Mouse (Mus musculus) liver, postnatal 0 days (tissue): Measurements from ENCODE around the gene Cwc22. TPM values are rescaled to one million over a fixed set of nuclear protein-coding genes. Genes with fewer than 3 reads are reported as not detected.

Experiments used
- ATAC-seq: fragments of 200-750 bp; cut with Nextera tagmentation; 2 replicates; pipeline ENCODE4 v1.8.0; 2017; ENCODE audit warnings: mild to moderate bottlenecking, moderate library complexity
- DNase-seq: peaks from one replicate; pipeline ENCODE4 v3.0.0-alpha.2; 2016
- H3K27ac ChIP-seq: fragments of 300-500 bp; sonication (generic); 2 replicates; pipeline ENCODE4 v1.5.1; 2014; ENCODE audit warnings: antibody characterized with exemption, moderate library complexity, mild to moderate bottlenecking, low read depth
- H3K27me3 ChIP-seq: fragments of 300-500 bp; sonication (generic); 2 replicates; pipeline ENCODE4 v1.6.1; 2014; ENCODE audit warnings: low read length, control low read depth, mixed read lengths; ENCODE audit not compliant: insufficient read depth
- H3K36me3 ChIP-seq: fragments of 300-500 bp; sonication (generic); replicated peaks from 2 replicates; pipeline ENCODE4 v1.6.1; 2014; ENCODE audit warnings: mild to moderate bottlenecking, control low read depth, low read length, moderate library complexity, mixed read lengths; ENCODE audit not compliant: insufficient read depth
- H3K4me1 ChIP-seq: fragments of 300-500 bp; sonication (generic); 2 replicates; pipeline ENCODE4 v1.6.1; 2014; ENCODE audit warnings: antibody characterized with exemption, mild to moderate bottlenecking, control low read depth; ENCODE audit not compliant: insufficient read depth
- H3K4me2 ChIP-seq: fragments of 300-500 bp; sonication (generic); 2 replicates; pipeline ENCODE4 v1.6.1; 2014; ENCODE audit warnings: low read depth, mild to moderate bottlenecking, low read length, moderate library complexity, mixed read lengths
- H3K4me3 ChIP-seq: fragments of 300-500 bp; sonication (generic); 2 replicates; pipeline ENCODE4 v1.5.1; 2014; ENCODE audit warnings: low read depth, low read length
- H3K9ac ChIP-seq: fragments of 300-500 bp; sonication (generic); replicated peaks from 2 replicates; pipeline ENCODE4 v1.6.1; 2014; ENCODE audit warnings: mild to moderate bottlenecking, moderate library complexity
- H3K9me3 ChIP-seq: fragments of 300-500 bp; sonication (generic); 2 replicates; pipeline ENCODE4 v1.6.1; 2016; ENCODE audit warnings: mild to moderate bottlenecking, control low read depth, low read length, mixed read lengths
- CTCF ChIP-seq: sonication (generic); IDR thresholded peaks from 2 replicates; pipeline ENCODE4 v1.5.1; 2016; ENCODE audit warnings: antibody characterized with exemption, low read depth
- EP300 ChIP-seq: IDR thresholded peaks from 2 replicates; pipeline ENCODE4 v1.6.1; 2016; ENCODE audit warnings: antibody characterized with exemption, low read depth, mild to moderate bottlenecking
- WGBS: fragments of 180-500 bp; shearing (Covaris S2); extraction: QIAGEN DNeasy Blood & Tissue Kit; methylation state at CpG from one replicate; pipeline ENCODE4 v1.1.7; 2014; ENCODE audit not compliant: insufficient replicate concordance; 5-methylcytosine and 5-hydroxymethylcytosine counted together
- polyA plus RNA-seq: library from polyadenylated mRNA; unstranded; fragments of >200 nt; fragmentation: Nextera tagmentation; extraction: Ambion mirVana; gene quantifications from 2 replicates; pipeline ENCODE4 v1.2.1, GENCODE M21; 2015

The Cwc22 gene
- polyA plus RNA-seq, 1 experiment from 2014 or later, result 9.0 TPM

DNA sequence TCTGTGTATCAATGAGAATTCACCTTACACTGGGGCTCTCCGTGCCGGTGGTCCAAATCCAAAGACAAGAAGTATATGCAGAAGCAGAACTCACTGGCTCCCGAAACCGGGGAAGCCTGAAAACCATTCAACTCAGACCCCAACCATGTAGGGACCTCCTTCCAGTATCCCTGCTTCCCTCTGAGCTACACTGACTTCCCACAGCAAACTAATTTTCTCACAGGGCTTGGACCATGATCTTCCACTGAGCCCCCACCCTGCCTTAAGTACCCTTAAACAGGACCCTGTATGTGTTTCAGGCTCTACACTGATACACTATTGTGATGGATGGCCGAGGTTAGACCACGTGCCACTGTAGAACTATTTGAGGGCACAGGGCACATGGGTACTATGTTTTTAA lies 56.2 kb downstream of the Cwc22 start:
- H3K4me1 ChIP-seq, result no peaks in the 10 kb centered on the region
- no peaks in the 10 kb centered on the region for H3K27me3 ChIP-seq
- no peak overlapping the region for H3K9ac ChIP-seq
- H3K27ac ChIP-seq, result no peak overlapping the region
- ATAC-seq, result no peak
- no peak overlapping the region for H3K4me3 ChIP-seq
- 81% methylated on average over 6 of the region's 6 CpGs for WGBS
- H3K36me3 ChIP-seq, result peaks cover 12% of the 10 kb centered on the region; the same call in 1 of the 2 replicates
- no peak for DNase-seq
- H3K4me2 ChIP-seq, result no peak overlapping the region
- no peaks in the 10 kb centered on the region for H3K9me3 ChIP-seq
- TF ChIP-seq CTCF, result no peak
- no peak for TF ChIP-seq EP300

DNA sequence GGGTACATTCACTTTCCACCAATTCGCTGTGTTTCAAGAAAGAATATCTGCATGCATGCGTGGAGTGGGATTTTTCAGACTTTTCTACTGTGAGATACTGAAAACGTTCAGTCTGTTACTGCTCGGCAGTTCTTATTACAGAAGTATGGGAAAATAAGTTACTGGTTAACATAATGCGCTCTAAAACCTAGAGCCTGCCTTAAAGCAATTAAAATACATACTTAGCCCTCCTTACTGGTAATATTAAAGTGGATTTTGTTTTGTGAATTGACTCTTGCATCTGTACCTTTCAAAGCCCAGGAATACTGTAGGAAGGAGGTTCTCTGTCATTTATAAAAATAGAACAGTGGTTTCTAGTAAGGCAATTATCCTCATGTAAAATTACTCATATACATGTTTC lies 56.8 kb downstream of the Cwc22 start:
- WGBS, result 84% methylated on average over 5 of the region's 5 CpGs
- TF ChIP-seq CTCF, result no peak
- no peak for TF ChIP-seq EP300

DNA sequence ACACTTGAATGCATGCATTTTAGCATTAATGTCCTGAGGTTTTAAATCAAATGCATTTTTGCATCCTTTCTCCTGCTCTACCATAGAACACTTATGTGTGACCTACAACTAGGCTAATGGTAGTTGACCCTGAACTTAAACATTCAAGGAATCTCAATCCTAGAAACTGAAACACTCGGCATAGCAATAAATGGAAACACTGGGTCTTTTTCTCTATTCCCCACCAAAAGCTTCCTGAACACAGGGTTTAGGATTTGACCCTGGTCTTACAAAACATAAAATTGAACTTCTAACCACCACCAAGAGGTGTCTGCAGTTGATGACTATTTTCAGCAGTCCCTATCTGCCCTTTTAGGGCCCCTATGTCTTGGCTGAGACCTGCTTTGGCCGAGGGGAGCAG lies 57.3 kb downstream of the Cwc22 start:
- Histone ChIP-seq H3K9ac (no peak overlapping the region), H3K4me3 (no peak overlapping the region), H3K36me3 (0 out of 2 replicates have a peak, but pooled peaks cover 2% of the 10 kb centered on the region), H3K4me2 (no peak overlapping the region), H3K4me1 (no peaks in the 10 kb centered on the region), H3K27ac (no peak overlapping the region), H3K27me3 (no peaks in the 10 kb centered on the region), H3K9me3 (no peaks in the 10 kb centered on the region)
- no peak for ATAC-seq
- WGBS, result 74% methylated on average over 2 of the region's 2 CpGs
- TF ChIP-seq EP300 (no peak), CTCF (no peak)
- no peak for DNase-seq

More for the DNA sequence above, 56.8 kb downstream of the Cwc22 start:
- no peak overlapping the region for H3K4me2 ChIP-seq
- H3K36me3 ChIP-seq, result peaks cover 6% of the 10 kb centered on the region; the same call in 1 of the 2 replicates
- H3K9ac ChIP-seq, result no peak overlapping the region
- H3K27me3 ChIP-seq, result no peaks in the 10 kb centered on the region
- no peaks in the 10 kb centered on the region for H3K4me1 ChIP-seq
- no peak overlapping the region for H3K27ac ChIP-seq
- no peak overlapping the region for H3K4me3 ChIP-seq
- ATAC-seq, result no peak
- no peaks in the 10 kb centered on the region for H3K9me3 ChIP-seq
- DNase-seq, result no peak

DNA sequence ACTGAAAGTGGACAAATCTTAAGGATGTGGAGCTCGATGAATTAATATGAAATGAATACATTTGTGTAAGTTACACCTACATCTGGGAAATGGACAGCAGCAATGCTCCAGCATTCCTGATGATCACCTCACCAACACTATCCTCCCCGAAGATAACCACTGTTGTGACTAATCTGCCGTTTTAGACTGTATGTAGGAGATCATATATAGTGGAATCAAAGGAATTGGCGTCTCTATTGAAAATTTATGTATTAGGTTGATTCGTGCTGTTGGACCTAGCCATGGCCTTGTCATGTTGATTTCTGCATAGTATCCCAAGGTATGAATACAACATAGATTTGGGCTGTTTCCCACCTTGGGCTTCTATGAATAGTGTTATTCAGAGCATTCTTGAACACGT lies 58.1 kb downstream of the Cwc22 start:
- WGBS, result 83% methylated on average over 6 of the region's 6 CpGs
- H3K4me2 ChIP-seq, result no peak overlapping the region
- no peak for TF ChIP-seq CTCF
- no peak for TF ChIP-seq EP300

DNA sequence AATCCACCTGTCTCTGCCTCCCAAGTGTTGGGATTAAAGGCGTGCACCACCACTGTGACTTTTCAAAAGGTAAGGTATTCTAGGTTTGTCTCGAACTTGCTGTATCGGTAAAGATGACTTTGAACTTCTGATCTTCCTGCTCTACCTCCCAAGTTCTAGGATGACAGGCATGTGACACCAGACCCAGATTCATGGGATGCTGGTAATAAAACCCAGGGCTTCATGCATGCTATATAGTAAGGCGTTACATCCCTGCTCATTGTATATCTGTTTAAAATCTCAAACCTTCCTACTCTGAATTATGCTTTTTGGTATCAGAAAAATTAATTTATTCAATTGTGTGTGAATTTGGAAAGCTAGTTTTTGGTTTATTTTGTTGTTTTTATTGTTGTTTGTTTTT lies 59.0 kb downstream of the Cwc22 start:
- no peak overlapping the region for H3K27ac ChIP-seq
- H3K36me3 ChIP-seq, result no peaks in the 10 kb centered on the region
- DNase-seq (no peak), ATAC-seq (no peak)
- no peak overlapping the region for H3K4me2 ChIP-seq
- no peak for TF ChIP-seq CTCF
- TF ChIP-seq EP300, result no peak
- H3K9me3 ChIP-seq, result no peaks in the 10 kb centered on the region
- no peaks in the 10 kb centered on the region for H3K4me1 ChIP-seq
- no peak overlapping the region for H3K9ac ChIP-seq
- no peaks in the 10 kb centered on the region for H3K27me3 ChIP-seq
- WGBS, result 87% methylated on average over 4 of the region's 4 CpGs
- no peak overlapping the region for H3K4me3 ChIP-seq

More for the DNA sequence above, 58.1 kb downstream of the Cwc22 start:
- Histone ChIP-seq H3K27me3 (no peaks in the 10 kb centered on the region), H3K36me3 (no peaks in the 10 kb centered on the region), H3K4me3 (no peak overlapping the region), H3K27ac (no peak overlapping the region), H3K4me1 (no peaks in the 10 kb centered on the region), H3K9ac (no peak overlapping the region), H3K9me3 (no peaks in the 10 kb centered on the region)
- no peak for DNase-seq
- no peak for ATAC-seq

DNA sequence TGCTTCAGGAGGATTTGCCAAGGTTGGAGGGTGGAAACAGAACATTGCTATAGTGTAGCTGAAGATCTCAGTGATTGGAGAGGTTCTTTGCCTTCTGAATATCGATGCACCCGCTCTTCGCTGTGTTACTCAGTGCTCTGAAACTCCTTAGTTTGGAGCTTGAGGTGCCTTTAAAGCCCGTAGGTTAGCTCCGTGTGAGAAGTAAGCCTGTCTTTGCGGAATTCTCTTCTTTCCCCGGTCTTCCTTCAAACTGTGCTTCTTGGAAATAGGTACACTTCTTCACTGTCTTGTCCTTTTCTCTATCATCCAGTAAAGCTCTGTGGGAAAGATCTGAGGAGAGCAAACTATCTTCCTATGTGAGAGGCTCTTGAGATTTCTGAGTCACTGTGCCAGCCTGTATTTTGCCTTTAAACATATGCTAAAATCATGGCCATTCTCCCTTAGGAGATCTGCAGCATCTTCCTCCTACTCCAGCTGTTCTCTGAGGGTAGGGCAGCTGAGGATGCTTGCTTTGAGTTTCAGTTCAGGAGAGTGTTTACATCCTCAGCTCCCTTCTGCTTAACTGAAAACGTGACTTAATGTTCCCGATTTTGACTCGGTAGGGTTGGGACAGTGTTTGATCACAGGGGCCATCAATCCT lies 60.6 kb downstream of the Cwc22 start:
- H3K4me1 ChIP-seq, result no peaks in the 10 kb centered on the region
- H3K27me3 ChIP-seq, result no peaks in the 10 kb centered on the region
- H3K4me3 ChIP-seq, result no peak overlapping the region
- WGBS, result 78% methylated on average over 10 of the region's 10 CpGs
- H3K9ac ChIP-seq, result no peak overlapping the region
- DNase-seq (no peak), ATAC-seq (no peak)
- no peak overlapping the region for H3K4me2 ChIP-seq
- H3K27ac ChIP-seq, result no peak overlapping the region
- no peaks in the 10 kb centered on the region for H3K9me3 ChIP-seq
- no peaks in the 10 kb centered on the region for H3K36me3 ChIP-seq
- TF ChIP-seq EP300 (no peak), CTCF (no peak)
